Mouse (Mus musculus) ES-Bruce4 (cell line): Measurements from ENCODE around the gene Dbh.

Source experiments
- CTCF ChIP-seq: IDR thresholded peaks from one replicate; pipeline ENCODE4 v1.8.1; 2011; ENCODE audit warnings: low read depth, low read length
- POLR2A ChIP-seq: IDR thresholded peaks from one replicate; pipeline ENCODE4 v1.8.1; 2011; ENCODE audit warnings: low read length; ENCODE audit not compliant: insufficient read depth

DNA sequence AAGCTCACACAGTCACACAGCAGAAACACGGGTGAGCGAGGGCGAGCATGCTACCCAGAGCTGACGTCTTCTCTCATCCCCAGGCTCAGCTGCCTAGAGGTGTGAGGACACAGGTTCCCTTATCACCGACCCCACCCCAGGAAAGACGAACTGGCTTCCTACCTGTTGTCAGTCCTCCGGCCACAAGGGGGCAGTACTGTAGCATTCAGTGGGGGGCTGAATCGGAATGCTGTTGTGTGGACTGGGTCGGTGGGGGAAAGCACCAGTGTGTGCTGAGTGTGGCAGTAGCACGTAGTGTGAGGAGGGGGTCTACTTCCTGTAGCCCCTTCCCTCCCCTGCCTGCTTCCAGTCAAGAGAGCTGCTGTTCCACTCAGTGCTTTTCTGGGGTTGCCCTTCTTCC lies 39.1 kb upstream of the Dbh start:
- peak; percentile 95 for TF ChIP-seq CTCF
- no peak for TF ChIP-seq POLR2A
